23 mouse cellular contexts compared by ENCODE assay signal in genomic region chr6:115732341-115732928, GRCm38 (mm10). TPM values are rescaled to one million over a fixed set of nuclear protein-coding genes. Genes with fewer than 3 reads are reported as not detected.
DNase-seq lines count a peak whose midpoint lies in the region; ATAC-seq and TF ChIP-seq lines count a peak whose summit lies in the region.
"Had no signal": no experiment of that assay in that cellular context is flagged by ENCODE, and none has a peak within 500 bp of the region (broad histone marks: within the 10 kb centered on the region; RNA-seq: fewer than 3 reads in every experiment).

No protein-coding gene starts in this region.

- no peak overlapping the region for H3K9ac ChIP-seq in hindbrain, postnatal 0 days (replicated peaks; ENCODE audit: low read length)
- H3K9ac ChIP-seq in lung, postnatal 0 days (replicated peaks; ENCODE audit: low read depth), result no peak overlapping the region
- peak overlapping the region; percentile 62; the same call in 1 of the 2 replicates for H3K9ac ChIP-seq in ES-E14 (ENCODE audit: insufficient read depth, low read depth, low read length, poor library complexity, severe bottlenecking)
- H3K9ac ChIP-seq in neural tube, embryonic 14.5 days (replicated peaks; ENCODE audit: low read depth, low read length), result no peak overlapping the region
- H3K9ac ChIP-seq: forebrain, embryonic 15.5 days; heart, embryonic 13.5 days; limb, embryonic 13.5 days; liver, embryonic 13.5 days had no signal

- DNase-seq in hindbrain, postnatal 0 days (ENCODE audit: low spot score), result peak; percentile 35
- no peak for DNase-seq in hindbrain, embryonic 10.5 days (ENCODE audit: low spot score)
- no peak for DNase-seq in lung, postnatal 0 days (ENCODE audit: low spot score)
- no peak for DNase-seq in lung, adult 18-20 months
- no peak for DNase-seq in ES-E14 (ENCODE audit: low read depth, low spot score)
- DNase-seq in yolk sac, embryonic 10.5 days (ENCODE audit: low spot score), result no peak
- no peak for DNase-seq in layer of hippocampus, postnatal 25 days (ENCODE audit: extremely low spot score in 1 of 2, low spot score in 1 of 2)
- DNase-seq: adrenal gland, postnatal 36 days; cerebellum, adult 18-20 months; cerebellum, postnatal 36 days; gastrocnemius, postnatal 14 days; heart, adult 18-20 months; kidney, adult 8-10 months; liver, embryonic 13.5 days; lung, postnatal 4 days; right cerebral cortex, postnatal 4 days; thymus, postnatal 14 days had no signal

- H3K4me2 ChIP-seq in hindbrain, postnatal 0 days (ENCODE audit: low read depth, low read length), result no peak overlapping the region
- H3K4me2 ChIP-seq in lung, postnatal 0 days (replicated peaks; ENCODE audit: low read depth, low read length), result no peak overlapping the region
- no peak overlapping the region for H3K4me2 ChIP-seq in neural tube, embryonic 14.5 days (ENCODE audit: low read depth, low read length)
- H3K4me2 ChIP-seq: forebrain, embryonic 15.5 days; heart, embryonic 13.5 days; limb, embryonic 13.5 days; liver, embryonic 13.5 days had no signal

- 74% methylated on average over 22 of the region's 22 CpGs for WGBS in hindbrain, postnatal 0 days
- WGBS in hindbrain, embryonic 10.5 days, result 85% methylated on average over 22 of the region's 22 CpGs
- 73% methylated on average over 22 of the region's 22 CpGs for WGBS in lung, postnatal 0 days
- WGBS in neural tube, embryonic 14.5 days, result 69% methylated on average over 22 of the region's 22 CpGs

- H3K36me3 ChIP-seq in hindbrain, postnatal 0 days (ENCODE audit: insufficient read depth, low read length), result no peaks in the 10 kb centered on the region
- no peaks in the 10 kb centered on the region for H3K36me3 ChIP-seq in hindbrain, embryonic 10.5 days
- no peaks in the 10 kb centered on the region for H3K36me3 ChIP-seq in lung, postnatal 0 days (ENCODE audit: insufficient read depth, low read length)
- no peaks in the 10 kb centered on the region for H3K36me3 ChIP-seq in ES-E14 (ENCODE audit: control insufficient read depth, insufficient read depth, low read length, poor library complexity, severe bottlenecking)
- H3K36me3 ChIP-seq in neural tube, embryonic 14.5 days (ENCODE audit: control insufficient read depth, insufficient read depth, low read length), result no peaks in the 10 kb centered on the region
- H3K36me3 ChIP-seq: forebrain, embryonic 15.5 days; heart, embryonic 13.5 days; limb, embryonic 13.5 days; liver, embryonic 13.5 days; midbrain, embryonic 10.5 days had no signal

- no peaks in the 10 kb centered on the region for H3K4me1 ChIP-seq in hindbrain, postnatal 0 days (ENCODE audit: insufficient read depth, low read length)
- H3K4me1 ChIP-seq in hindbrain, embryonic 10.5 days (replicated peaks), result peaks cover 4% of the 10 kb centered on the region; the same call in 1 of the 2 replicates
- no peaks in the 10 kb centered on the region; the same call in 1 of the 2 replicates for H3K4me1 ChIP-seq in lung, postnatal 0 days (ENCODE audit: insufficient read depth, low read depth, low read length)
- H3K4me1 ChIP-seq in ES-E14 (ENCODE audit: control insufficient read depth in 2 of 2, insufficient read depth in 2 of 2, low read length in 2 of 2, poor library complexity in 1 of 2), result peaks cover 0 to 11% of the 10 kb centered on the region in 2 experiments; a peak in 1 of 4 replicates
- H3K4me1 ChIP-seq in neural tube, embryonic 14.5 days (ENCODE audit: control insufficient read depth, insufficient read depth, low read length), result no peaks in the 10 kb centered on the region
- H3K4me1 ChIP-seq: forebrain, embryonic 15.5 days; liver, embryonic 13.5 days had no signal

- TF ChIP-seq EP300 in lung, postnatal 0 days (IDR thresholded peaks at IDR 0.05), result no peak

- TF ChIP-seq CTCF in hindbrain, postnatal 0 days (IDR thresholded peaks at IDR 0.05; ENCODE audit: low read depth), result no peak
- peak; percentile 17 for TF ChIP-seq CTCF in lung, postnatal 0 days (IDR thresholded peaks at IDR 0.05)

- 0 out of 2 replicates have a peak, but pooled peaks have one; percentile 15 for ATAC-seq in hindbrain, postnatal 0 days
- ATAC-seq in lung, postnatal 0 days, result no peak
- ATAC-seq in neural tube, embryonic 14.5 days (ENCODE audit: low read depth), result peak; percentile 63; the same call in 1 of the 2 replicates
- ATAC-seq: forebrain, embryonic 15.5 days had no signal

- H3K27ac ChIP-seq in hindbrain, postnatal 0 days, result no peak overlapping the region
- H3K27ac ChIP-seq in hindbrain, embryonic 10.5 days, result no peak overlapping the region
- no peak overlapping the region for H3K27ac ChIP-seq in lung, postnatal 0 days (ENCODE audit: low read length)
- H3K27ac ChIP-seq in ES-E14 (ENCODE audit: insufficient read depth, low read depth, low read length, poor library complexity, severe bottlenecking), result peak overlapping the region; percentile 58; the same call in 1 of the 2 replicates
- H3K27ac ChIP-seq in neural tube, embryonic 14.5 days (ENCODE audit: low read depth, low read length), result no peak overlapping the region
- H3K27ac ChIP-seq: forebrain, embryonic 15.5 days; heart, embryonic 13.5 days; limb, embryonic 13.5 days; liver, embryonic 13.5 days; midbrain, embryonic 10.5 days had no signal

- no peaks in the 10 kb centered on the region for H3K27me3 ChIP-seq in hindbrain, postnatal 0 days (ENCODE audit: insufficient read depth, low read length)
- no peaks in the 10 kb centered on the region for H3K27me3 ChIP-seq in hindbrain, embryonic 10.5 days (ENCODE audit: insufficient read depth, poor library complexity, severe bottlenecking)
- no peaks in the 10 kb centered on the region for H3K27me3 ChIP-seq in lung, postnatal 0 days (replicated peaks; ENCODE audit: insufficient read depth, low read length)
- H3K27me3 ChIP-seq in neural tube, embryonic 14.5 days (ENCODE audit: control insufficient read depth, insufficient read depth, low read length), result no peaks in the 10 kb centered on the region
- H3K27me3 ChIP-seq: CH12.LX; forebrain, embryonic 15.5 days; heart, embryonic 13.5 days; limb, embryonic 13.5 days; liver, embryonic 13.5 days had no signal

- H3K9me3 ChIP-seq in hindbrain, postnatal 0 days (ENCODE audit: low read length), result no peaks in the 10 kb centered on the region
- 0 out of 2 replicates have a peak, but pooled peaks cover 6% of the 10 kb centered on the region for H3K9me3 ChIP-seq in hindbrain, embryonic 10.5 days
- no peaks in the 10 kb centered on the region for H3K9me3 ChIP-seq in lung, postnatal 0 days (ENCODE audit: low read length)
- H3K9me3 ChIP-seq in ES-E14 (ENCODE audit: control insufficient read depth, insufficient read depth, low read depth, low read length), result no peaks in the 10 kb centered on the region
- no peaks in the 10 kb centered on the region for H3K9me3 ChIP-seq in neural tube, embryonic 14.5 days (ENCODE audit: control insufficient read depth, low read length)
- H3K9me3 ChIP-seq: forebrain, embryonic 15.5 days; liver, embryonic 13.5 days had no signal

- no peak overlapping the region for H3K4me3 ChIP-seq in hindbrain, postnatal 0 days (ENCODE audit: low read length)
- H3K4me3 ChIP-seq in hindbrain, embryonic 10.5 days, result no peak overlapping the region
- no peak overlapping the region for H3K4me3 ChIP-seq in lung, postnatal 0 days (ENCODE audit: low read depth, low read length)
- peak overlapping the region; percentile 34 to 39 for H3K4me3 ChIP-seq in ES-E14 (ENCODE audit: insufficient read depth in 1 of 2, low read depth in 1 of 2, low read length in 2 of 2, poor library complexity in 1 of 2, severe bottlenecking in 1 of 2)
- no peak overlapping the region for H3K4me3 ChIP-seq in neural tube, embryonic 14.5 days (ENCODE audit: low read depth, low read length)
- H3K4me3 ChIP-seq: forebrain, embryonic 15.5 days; heart, embryonic 13.5 days; limb, embryonic 13.5 days; liver, embryonic 13.5 days; midbrain, embryonic 10.5 days had no signal

- in situ Hi-C loops in ES-E14 (cut with MboI; ENCODE audit: low sequenced_read_pairs in 2 of 2, unreplicated experiment in 2 of 2), result no loop called here

TF ChIP-seq in ES-E14, 5 proteins besides CTCF, POLR2A, EP300 and RAD21:
- TF ChIP-seq ZNF384 (IDR thresholded peaks at IDR 0.05; ENCODE audit: low read depth, low read length), result no peak
- TF ChIP-seq ZC3H11A (IDR thresholded peaks at IDR 0.05; ENCODE audit: borderline replicate concordance, low read depth, low read length), result no peak
- no peak for TF ChIP-seq HCFC1 (IDR thresholded peaks at IDR 0.05; ENCODE audit: borderline replicate concordance, insufficient read depth, low read length)
- TF ChIP-seq MAFK (IDR thresholded peaks at IDR 0.05; ENCODE audit: insufficient read depth, low read depth, low read length), result no peak
- TF ChIP-seq CHD2 (IDR thresholded peaks at IDR 0.05; ENCODE audit: low read depth, low read length), result no peak

RNA-seq across cellular contexts. Expression of gene Tmem40, which starts 29.8 kb away (rescaled TPM):
- 0.68 and 2.5 TPM in 2 replicates for total RNA-seq in hindbrain, postnatal 0 days (2014; rRNA removed)
- polyA plus RNA-seq in hindbrain, postnatal 0 days (2015; fragmentation: Nextera tagmentation; extraction: Ambion mirVana), result 2.5 and 2.9 TPM in 2 replicates
- polyA plus RNA-seq in hindbrain, embryonic 10.5 days (2016; fragmentation: Nextera tagmentation; extraction: Ambion mirVana), result 2.2 and 3.2 TPM in 2 replicates
- polyA plus RNA-seq in lung, postnatal 0 days (2015; fragmentation: Nextera tagmentation; extraction: Ambion mirVana), result 4.9 and 5.5 TPM in 2 replicates
- total RNA-seq in ES-E14 (2012; rRNA removed), result 18.4 and 21.9 TPM in 2 replicates
- polyA plus RNA-seq in neural tube, embryonic 14.5 days (2014; fragmentation: Nextera tagmentation; extraction: Ambion mirVana), result 1.1 and 1.2 TPM in 2 replicates
- under 1 TPM in 1 of 2 experiments, not detected in 1; 0.62 TPM for total RNA-seq in layer of hippocampus, postnatal 25 days (2021)
- total RNA-seq: CH12.LX had no signal

RNA-seq across cellular contexts. Expression of gene Cand2, which starts 41.9 kb away (rescaled TPM):
- total RNA-seq in hindbrain, postnatal 0 days (2014; rRNA removed), result 10.5 and 12.5 TPM in 2 replicates
- 4.5 and 5.5 TPM in 2 replicates for polyA plus RNA-seq in hindbrain, postnatal 0 days (2015; fragmentation: Nextera tagmentation; extraction: Ambion mirVana)
- 51.1 and 53.9 TPM in 2 replicates for polyA plus RNA-seq in hindbrain, embryonic 10.5 days (2016; fragmentation: Nextera tagmentation; extraction: Ambion mirVana)
- polyA plus RNA-seq in lung, postnatal 0 days (2015; fragmentation: Nextera tagmentation; extraction: Ambion mirVana), result 2.5 and 3.0 TPM in 2 replicates
- 10.7 and 10.8 TPM in 2 replicates for total RNA-seq in ES-E14 (2012; rRNA removed)
- polyA plus RNA-seq in neural tube, embryonic 14.5 days (2014; fragmentation: Nextera tagmentation; extraction: Ambion mirVana), result 8.3 and 10.8 TPM in 2 replicates
- total RNA-seq in layer of hippocampus, postnatal 25 days (2021), result 1 to 10 TPM; 2.7 to 3.8 TPM

RNA-seq across cellular contexts. Expression of gene Raf1, which starts 56.0 kb away (rescaled TPM):
- 204 and 218 TPM in 2 replicates for total RNA-seq in hindbrain, postnatal 0 days (2014; rRNA removed)
- 86.1 and 90.5 TPM in 2 replicates for polyA plus RNA-seq in hindbrain, postnatal 0 days (2015; fragmentation: Nextera tagmentation; extraction: Ambion mirVana)
- polyA plus RNA-seq in hindbrain, embryonic 10.5 days (2016; fragmentation: Nextera tagmentation; extraction: Ambion mirVana), result 116 and 135 TPM in 2 replicates
- 58.9 and 60.6 TPM in 2 replicates for polyA plus RNA-seq in lung, postnatal 0 days (2015; fragmentation: Nextera tagmentation; extraction: Ambion mirVana)
- total RNA-seq in ES-E14 (2012; rRNA removed), result 128 and 140 TPM in 2 replicates
- polyA plus RNA-seq in neural tube, embryonic 14.5 days (2014; fragmentation: Nextera tagmentation; extraction: Ambion mirVana), result 168 and 181 TPM in 2 replicates
- 100 to 1,000 TPM in 1 of 2 experiments, 10 to 100 TPM in 1; 83.6 to 106 TPM for total RNA-seq in layer of hippocampus, postnatal 25 days (2021)

Comparison
In these comparisons a context has a peak if more than half of its experiments do, and no peak if none do; other contexts are left out.
1. H3K4me3 ChIP-seq: peak in ES-E14 (2 of 2); none in hindbrain, postnatal 0 days (single experiment), hindbrain, embryonic 10.5 days (single experiment), lung, postnatal 0 days (single experiment) and neural tube, embryonic 14.5 days (single experiment).